Comparison of ENCODE assay signal across 8 mouse cellular contexts in the genomic region with DNA sequence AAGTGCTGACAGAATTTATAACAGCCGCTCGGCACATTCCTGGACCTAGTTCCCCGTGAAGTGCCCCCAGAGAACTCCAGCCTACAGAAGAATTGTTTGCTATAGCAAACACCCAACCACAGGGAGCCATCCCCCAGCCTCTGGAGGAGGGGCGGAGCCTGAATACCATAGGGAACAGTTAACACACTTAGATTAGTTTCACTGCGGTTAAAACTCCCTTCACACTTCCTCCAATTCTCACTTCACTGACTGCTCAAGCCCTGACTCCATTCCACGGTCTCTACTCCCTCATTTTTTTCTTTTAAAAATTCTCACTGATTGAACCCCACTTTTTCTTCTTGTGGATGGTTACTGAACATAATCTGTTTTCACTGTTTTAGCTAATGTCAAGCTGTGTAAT. TPM values are rescaled to one million over a fixed set of nuclear protein-coding genes. Genes with fewer than 3 reads are reported as not detected.
DNase-seq lines count a peak whose midpoint lies in the region; ATAC-seq lines count a peak whose summit lies in the region.

No protein-coding gene starts in this region.

- DNase-seq in spleen, adult 18-20 months: peak; percentile 46 to 61
- DNase-seq in spleen, postnatal 14 days (ENCODE audit: low spot score in 2 of 2): no peak
- DNase-seq in lung, postnatal 10 days: peak; percentile 69
- DNase-seq in thymus, postnatal 4 days: peak; percentile 69
- no peak for DNase-seq in Muller cell, postnatal 12 days (ENCODE audit: inconsistent ontology term)
- DNase-seq in cerebellum, postnatal 14 days: no peak
- DNase-seq in frontal cortex, postnatal 10 days (ENCODE audit: low spot score in 2 of 2): no peak

- ATAC-seq in hematopoietic stem cell, adult 5-6 weeks (replicated peaks in 1 of 2; ENCODE audit: insufficient read depth in 1 of 2, low FRiP score in 2 of 2, low TSS enrichment in 1 of 2, low read depth in 1 of 2, poor library complexity in 2 of 2, severe bottlenecking in 2 of 2): peak; percentile 63 to 70

RNA-seq across cellular contexts. Expression of gene Stn1, which starts 1.5 kb away (rescaled TPM):
- total RNA-seq in hematopoietic stem cell, adult 5-6 weeks (2017): 17.1 and 19.8 TPM in 2 replicates

RNA-seq across cellular contexts. Expression of gene Slk, which starts 40.7 kb away (rescaled TPM):
- 170 and 191 TPM in 2 replicates for total RNA-seq in hematopoietic stem cell, adult 5-6 weeks (2017)

Comparison
In these comparisons a context has a peak if more than half of its experiments do, and no peak if none do; other contexts are left out.
1. DNase-seq: peak in spleen, adult 18-20 months (2 of 2), lung, postnatal 10 days (single experiment) and thymus, postnatal 4 days (single experiment); none in spleen, postnatal 14 days (0 of 2), Muller cell, postnatal 12 days (single experiment), cerebellum, postnatal 14 days (0 of 2) and frontal cortex, postnatal 10 days (0 of 2).